Mouse (Mus musculus) forebrain, postnatal 0 days (tissue): Measurements from ENCODE around the gene Bloc1s1. TPM values are rescaled to one million over a fixed set of nuclear protein-coding genes. Genes with fewer than 3 reads are reported as not detected.

Source experiments
- ATAC-seq: fragments of 200-750 bp; cut with Nextera tagmentation; 2 replicates; pipeline ENCODE4 v1.8.0; 2017; ENCODE audit warnings: mild to moderate bottlenecking, moderate library complexity
- DNase-seq: peaks from one replicate; pipeline ENCODE4 v3.0.0-alpha.2; 2015
- H3K27ac ChIP-seq: fragments of 300-500 bp; sonication (generic); 2 replicates; pipeline ENCODE4 v1.5.1; 2014; ENCODE audit warnings: low read depth, mild to moderate bottlenecking, antibody characterized with exemption, low read length, moderate library complexity, mixed read lengths
- H3K27me3 ChIP-seq: fragments of 300-500 bp; sonication (generic); 2 replicates; pipeline ENCODE4 v1.6.1; 2014; ENCODE audit warnings: mild to moderate bottlenecking, low read length, mixed read lengths; ENCODE audit not compliant: insufficient read depth
- H3K36me3 ChIP-seq: fragments of 300-500 bp; sonication (generic); 2 replicates; pipeline ENCODE4 v1.6.1; 2014; ENCODE audit warnings: mild to moderate bottlenecking, moderate library complexity; ENCODE audit not compliant: insufficient read depth
- H3K4me1 ChIP-seq: fragments of 300-500 bp; sonication (generic); 2 replicates; pipeline ENCODE4 v1.6.1; 2014; ENCODE audit warnings: antibody characterized with exemption; ENCODE audit not compliant: insufficient read depth
- H3K4me2 ChIP-seq: fragments of 300-500 bp; sonication (generic); 2 replicates; pipeline ENCODE4 v1.6.1; 2014; ENCODE audit warnings: low read depth, mild to moderate bottlenecking, moderate library complexity
- H3K4me3 ChIP-seq: fragments of 300-500 bp; sonication (generic); 2 replicates; pipeline ENCODE4 v1.5.1; 2014; ENCODE audit warnings: low read depth, low read length, mixed read lengths
- H3K9ac ChIP-seq: fragments of 300-500 bp; sonication (generic); 2 replicates; pipeline ENCODE4 v1.6.1; 2014; ENCODE audit warnings: mild to moderate bottlenecking
- H3K9me3 ChIP-seq: fragments of 300-500 bp; sonication (generic); 2 replicates; pipeline ENCODE4 v1.6.1; 2016; ENCODE audit warnings: low read length
- CTCF ChIP-seq: sonication (generic); IDR thresholded peaks from 2 replicates; pipeline ENCODE4 v1.5.1; 2016; ENCODE audit warnings: antibody characterized with exemption, control low read depth, low read depth
- WGBS: fragments of 180-500 bp; shearing (Covaris S2); extraction: QIAGEN DNeasy Blood & Tissue Kit; methylation state at CpG from one replicate; pipeline ENCODE4 v1.1.7; 2014; 5-methylcytosine and 5-hydroxymethylcytosine counted together
- polyA plus RNA-seq: library from polyadenylated mRNA; unstranded; fragments of >200 nt; fragmentation: Nextera tagmentation; extraction: Ambion mirVana; gene quantifications from 2 replicates; pipeline ENCODE4 v1.2.1, GENCODE M21; 2015
- total RNA-seq: library from RNA; depleted of rRNA; stranded (reverse); fragments of >200 nt; gene quantifications from 2 replicates; pipeline ENCODE4 v1.2.3, GENCODE M21; 2014; rRNA removed

The Bloc1s1 gene
- total RNA-seq (120 and 149 TPM in 2 replicates), polyA plus RNA-seq (246 and 305 TPM in 2 replicates)

DNA sequence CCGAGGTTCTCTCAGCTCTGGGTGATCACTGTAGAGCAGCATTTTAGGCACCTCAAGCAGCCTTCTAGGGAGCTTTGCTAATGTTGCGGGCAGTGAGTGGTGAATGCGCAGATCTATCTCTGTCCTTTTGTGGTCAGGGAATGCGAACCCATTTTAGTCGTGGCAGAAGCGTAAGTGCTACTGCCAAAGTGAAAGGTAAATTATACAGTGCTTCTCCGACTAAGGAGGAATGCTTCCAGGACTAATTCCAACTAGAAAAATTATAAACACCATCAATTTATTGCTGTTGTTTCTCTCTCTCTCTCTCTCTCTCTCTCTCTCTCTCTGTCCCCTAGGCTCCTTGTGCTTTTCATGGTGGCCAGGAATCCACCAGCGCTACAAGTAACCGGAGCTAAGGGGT, at the start of gene Bloc1s1:
Gene Bloc1s1, minus strand, starts transcription at position 101 of the 400 bp plus-strand sequence.
- TF ChIP-seq CTCF: no peak
- Histone ChIP-seq H3K9ac (peak within 1 kb of the TSS; percentile 83), H3K36me3 (0 out of 2 replicates have a peak, but pooled peaks cover 3% of the 10 kb centered on the region), H3K4me3 (peak within 1 kb of the TSS; percentile 70), H3K27ac (peak within 1 kb of the TSS; percentile 93), H3K27me3 (no peaks in the 10 kb centered on the region), H3K4me1 (peaks cover 14% of the 10 kb centered on the region), H3K9me3 (no peaks in the 10 kb centered on the region), H3K4me2 (peak within 1 kb of the TSS; percentile 67)
- DNase-seq (no peak), ATAC-seq (no peak; the same call in 1 of the 2 replicates)
- WGBS: 60% methylated on average over 9 of the region's 9 CpGs

DNA sequence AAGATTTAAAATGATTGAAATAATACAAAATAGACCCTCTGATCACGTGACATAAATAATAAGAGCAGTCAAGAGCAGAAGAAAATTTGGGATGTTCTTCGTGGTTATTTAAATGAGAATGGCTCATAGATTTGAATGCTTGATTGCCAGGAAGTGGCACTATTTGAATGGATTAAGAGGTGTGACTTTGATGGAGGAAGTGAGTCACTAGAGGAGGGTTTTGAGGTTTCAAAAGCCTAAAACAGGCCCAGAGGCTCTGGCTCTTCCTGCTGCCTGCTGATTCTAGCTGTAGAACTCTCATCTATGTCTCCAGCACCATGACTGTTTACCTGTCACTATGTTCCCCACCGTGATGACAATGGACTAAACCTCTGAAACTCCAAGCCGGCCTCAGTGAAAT, 49.0 kb upstream of the Bloc1s1 start:
- H3K27me3 ChIP-seq: no peaks in the 10 kb centered on the region
- H3K4me1 ChIP-seq: no peaks in the 10 kb centered on the region
- 79% methylated on average over 4 of the region's 4 CpGs for WGBS
- TF ChIP-seq CTCF: no peak
- DNase-seq (no peak), ATAC-seq (no peak)
- no peak overlapping the region for H3K4me3 ChIP-seq
- H3K4me2 ChIP-seq: no peak overlapping the region
- H3K36me3 ChIP-seq: no peaks in the 10 kb centered on the region
- H3K9me3 ChIP-seq: no peaks in the 10 kb centered on the region
- no peak overlapping the region for H3K27ac ChIP-seq
- H3K9ac ChIP-seq: no peak overlapping the region

DNA sequence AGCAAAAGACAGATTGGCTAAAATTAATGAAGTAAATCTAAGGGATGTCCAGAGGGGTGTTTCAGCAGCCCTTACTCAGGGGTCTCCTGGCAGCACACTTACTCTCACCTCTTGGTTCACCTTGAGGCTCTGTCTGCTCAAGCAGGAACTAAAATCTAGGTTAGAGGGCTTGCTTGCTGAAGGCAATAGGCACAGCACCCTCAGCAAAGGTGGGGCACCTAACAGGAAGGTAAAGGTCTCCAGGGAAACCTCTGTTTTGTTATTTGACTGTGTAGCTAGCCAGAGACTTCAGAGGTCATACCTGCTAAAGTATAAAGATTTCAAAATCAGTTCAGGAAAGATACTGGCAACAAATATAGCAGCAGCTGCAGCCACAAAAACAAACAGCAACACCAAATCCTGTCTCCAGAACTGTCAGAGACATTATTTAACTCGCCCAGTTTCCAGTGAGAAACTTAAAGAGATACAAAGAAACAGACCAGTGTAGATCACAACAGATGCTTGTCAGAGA, 47.0 kb upstream of the Bloc1s1 start:
- no peak overlapping the region for H3K27ac ChIP-seq
- no peaks in the 10 kb centered on the region for H3K4me1 ChIP-seq
- H3K36me3 ChIP-seq: no peaks in the 10 kb centered on the region
- WGBS: 33% methylated on average over 1 of the region's 1 CpGs
- no peak for ATAC-seq
- DNase-seq: no peak
- H3K4me2 ChIP-seq: no peak overlapping the region
- TF ChIP-seq CTCF: no peak
- H3K9me3 ChIP-seq: no peaks in the 10 kb centered on the region
- H3K27me3 ChIP-seq: no peaks in the 10 kb centered on the region
- H3K4me3 ChIP-seq: no peak overlapping the region
- H3K9ac ChIP-seq: no peak overlapping the region

DNA sequence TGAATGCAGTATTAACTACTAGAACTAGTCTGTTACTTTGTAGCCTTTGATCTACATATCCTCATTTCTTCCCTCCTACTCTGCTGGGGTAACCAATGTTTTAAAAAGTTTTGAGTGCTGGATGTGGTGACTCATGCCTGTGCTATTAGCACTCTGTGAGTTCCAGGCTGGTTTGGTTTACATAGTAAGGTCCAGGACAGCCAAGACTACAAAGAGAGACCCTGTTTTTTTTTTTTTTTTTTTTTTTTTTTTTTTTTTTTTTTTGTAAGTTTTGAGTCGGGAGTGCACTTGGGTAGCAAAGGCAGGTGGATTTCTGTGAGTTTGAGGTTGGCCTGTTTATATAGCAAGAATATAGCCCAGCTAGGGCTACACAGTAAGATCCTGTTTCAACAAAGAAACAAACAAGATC, 44.5 kb upstream of the Bloc1s1 start:
- H3K4me2 ChIP-seq: no peak overlapping the region
- no peak for TF ChIP-seq CTCF
- 42% methylated on average over 1 of the region's 1 CpGs for WGBS
- H3K27ac ChIP-seq: no peak overlapping the region
- ATAC-seq (no peak), DNase-seq (no peak)
- no peak overlapping the region for H3K4me3 ChIP-seq
- H3K4me1 ChIP-seq: no peaks in the 10 kb centered on the region
- H3K9me3 ChIP-seq: no peaks in the 10 kb centered on the region
- H3K27me3 ChIP-seq: no peaks in the 10 kb centered on the region
- H3K36me3 ChIP-seq: no peaks in the 10 kb centered on the region
- H3K9ac ChIP-seq: no peak overlapping the region

DNA sequence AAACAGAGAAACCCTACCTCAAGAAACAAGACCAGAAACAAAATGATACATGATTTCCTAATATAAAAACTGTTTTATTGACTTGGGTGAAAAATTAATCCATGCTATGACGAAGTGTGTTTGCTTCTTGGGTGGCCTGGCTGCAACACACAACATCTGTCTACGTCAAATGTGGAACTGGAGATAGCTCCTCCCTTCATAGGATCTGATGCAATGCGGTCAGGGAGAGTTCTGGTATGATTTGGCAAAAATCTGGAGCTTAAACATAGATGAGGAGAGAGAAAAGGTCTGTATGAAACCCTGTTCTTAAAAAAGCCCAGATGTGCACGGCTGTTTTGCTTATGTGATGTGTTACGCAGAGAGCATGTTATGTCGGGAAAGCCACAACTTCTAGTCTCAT, 42.0 kb upstream of the Bloc1s1 start:
- Histone ChIP-seq H3K4me3 (no peak overlapping the region), H3K27me3 (no peaks in the 10 kb centered on the region), H3K9ac (no peak overlapping the region), H3K27ac (no peak overlapping the region), H3K4me2 (no peak overlapping the region), H3K36me3 (no peaks in the 10 kb centered on the region), H3K4me1 (no peaks in the 10 kb centered on the region), H3K9me3 (no peaks in the 10 kb centered on the region)
- TF ChIP-seq CTCF: no peak
- DNase-seq (no peak), ATAC-seq (no peak)
- 87% methylated on average over 6 of the region's 6 CpGs for WGBS

DNA sequence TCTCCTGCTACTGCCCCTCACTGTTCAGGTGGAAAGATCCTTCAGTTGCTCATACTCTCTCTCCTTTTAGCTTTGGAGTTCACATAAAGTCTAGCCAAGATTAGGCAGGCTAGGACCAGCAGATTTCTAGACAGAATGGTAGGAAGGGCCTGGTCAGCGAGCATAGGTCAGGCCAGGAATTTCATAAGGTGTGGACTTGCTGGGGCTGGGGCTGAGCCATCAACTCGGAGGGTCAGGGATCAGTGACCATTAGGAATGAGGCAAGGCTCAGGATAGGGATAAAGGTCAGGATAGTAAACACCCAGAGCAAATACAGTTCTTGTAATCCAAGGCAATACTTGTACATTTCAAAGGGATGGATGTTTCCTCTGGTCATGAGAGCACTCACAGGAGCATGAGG, 41.1 kb upstream of the Bloc1s1 start:
- no peaks in the 10 kb centered on the region for H3K4me1 ChIP-seq
- no peaks in the 10 kb centered on the region for H3K27me3 ChIP-seq
- H3K36me3 ChIP-seq: no peaks in the 10 kb centered on the region
- no peak overlapping the region for H3K27ac ChIP-seq
- H3K9ac ChIP-seq: no peak overlapping the region
- no peak for TF ChIP-seq CTCF
- 88% methylated on average over 2 of the region's 2 CpGs for whole genome bisulfite sequencing
- H3K4me2 ChIP-seq: no peak overlapping the region
- no peak overlapping the region for H3K4me3 ChIP-seq
- H3K9me3 ChIP-seq: no peaks in the 10 kb centered on the region
- DNase-seq (no peak), ATAC-seq (no peak)

DNA sequence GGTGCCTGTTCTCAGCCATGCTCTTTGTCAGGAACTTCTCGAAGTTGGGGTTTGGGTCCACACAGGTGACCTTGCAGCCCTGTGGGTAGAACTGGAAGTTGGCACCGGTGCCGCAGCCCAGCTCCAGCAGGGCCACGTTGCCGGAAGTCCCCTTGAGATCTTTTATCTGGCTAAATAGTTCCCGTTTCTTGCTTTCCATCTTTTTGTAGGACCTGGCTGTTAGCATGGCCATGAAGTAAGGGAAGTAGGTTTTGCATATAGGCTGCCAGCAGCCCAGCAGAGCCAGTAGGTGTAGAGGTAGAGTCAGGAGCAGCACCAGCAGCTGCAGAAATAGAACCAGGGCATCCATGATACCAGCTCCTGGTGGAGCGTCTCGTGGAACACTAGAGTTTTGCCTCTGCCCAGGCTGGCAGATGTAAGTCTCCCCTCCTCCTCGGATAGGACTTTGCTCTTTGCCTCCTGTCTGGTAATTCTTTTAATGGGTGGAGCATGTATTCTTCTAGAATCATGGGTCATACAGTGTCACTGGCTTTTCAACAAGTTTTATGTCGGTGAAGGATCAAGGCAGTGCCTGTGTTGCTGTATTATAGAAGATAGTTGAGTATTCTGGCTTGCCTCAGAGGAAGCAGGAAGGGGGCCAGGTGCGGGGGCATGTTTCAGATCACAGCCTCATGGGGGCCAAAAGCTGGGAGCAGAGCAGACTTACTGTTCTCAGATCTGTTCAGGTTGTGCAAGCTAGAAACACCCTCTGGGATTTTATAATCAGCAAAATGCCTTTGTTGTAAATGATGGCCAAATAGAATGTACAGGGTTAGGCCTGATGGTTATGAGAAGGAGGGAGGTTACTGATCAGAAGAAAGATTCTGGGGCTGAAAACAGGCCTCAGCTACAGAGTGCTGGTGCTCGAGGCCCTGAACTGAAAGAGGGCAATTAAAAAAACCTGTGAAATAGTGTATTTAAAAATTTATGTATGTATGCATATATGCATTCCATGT, 37.1 kb upstream of the Bloc1s1 start, which contains the start of gene Mettl7b:
Gene Mettl7b, minus strand, starts transcription at position 399 of the 995 bp plus-strand sequence.
- Histone ChIP-seq H3K4me1 (no peaks in the 10 kb centered on the region), H3K27ac (no peak within 1 kb of the TSS), H3K27me3 (no peaks in the 10 kb centered on the region), H3K36me3 (no peaks in the 10 kb centered on the region), H3K9me3 (no peaks in the 10 kb centered on the region), H3K4me3 (no peak within 1 kb of the TSS), H3K4me2 (no peak within 1 kb of the TSS), H3K9ac (no peak within 1 kb of the TSS)
- WGBS: 88% methylated on average over 12 of the region's 12 CpGs
- no peak for ATAC-seq
- DNase-seq: no peak
- TF ChIP-seq CTCF: no peak
